Mouse (Mus musculus) liver (tissue): ENCODE results near the gene Syt14.

Experiments
- DNase-seq: peaks from one replicate; pipeline ENCODE4 v3.0.0-alpha.2; 2020; ENCODE audit warnings: mixed read lengths

The Syt14 gene

GRCm38 (mm10) chr1:192861305-192861960, 174.1 kb downstream of the Syt14 start:
- no peak for DNase-seq

- no peak for DNase-seq
Measured at GRCm38 (mm10) chr1:192860273-192860672, 175.3 kb downstream of the Syt14 start.

- no peak for DNase-seq
Measured at GRCm38 (mm10) chr1:192857582-192857981, 178.0 kb downstream of the Syt14 start.

- DNase-seq, result no peak
Measured at GRCm38 (mm10) chr1:192856931-192857330, 178.6 kb downstream of the Syt14 start.

- no peak for DNase-seq
Measured at GRCm38 (mm10) chr1:192856411-192856810, 179.2 kb downstream of the Syt14 start.

GRCm38 (mm10) chr1:192855474-192856230, 179.9 kb downstream of the Syt14 start, which contains the start of gene Sertad4:
TSS of gene Sertad4 (minus strand) at chr1:192855756.
- peak; percentile 46 for DNase-seq

GRCm38 (mm10) chr1:192854819-192855271, 180.7 kb downstream of the Syt14 start:
- DNase-seq, result no peak

GRCm38 (mm10) chr1:192853988-192854818, 181.4 kb downstream of the Syt14 start:
- DNase-seq, result no peak

GRCm38 (mm10) chr1:192853429-192853828, 182.1 kb downstream of the Syt14 start:
- DNase-seq, result no peak

- DNase-seq, result no peak
Measured at GRCm38 (mm10) chr1:192852047-192852446, 183.5 kb downstream of the Syt14 start.

- no peak for DNase-seq
Measured at GRCm38 (mm10) chr1:192851640-192852039, 183.9 kb downstream of the Syt14 start.

- DNase-seq, result no peak
Measured at GRCm38 (mm10) chr1:192851126-192851525, 184.4 kb downstream of the Syt14 start.

- DNase-seq, result no peak
Measured at GRCm38 (mm10) chr1:192849616-192850015, 186.0 kb downstream of the Syt14 start.

GRCm38 (mm10) chr1:192847254-192847653, 188.3 kb downstream of the Syt14 start:
- DNase-seq, result no peak
